Mouse (Mus musculus): ENCODE data around the gene Fkbp5.

DNA sequence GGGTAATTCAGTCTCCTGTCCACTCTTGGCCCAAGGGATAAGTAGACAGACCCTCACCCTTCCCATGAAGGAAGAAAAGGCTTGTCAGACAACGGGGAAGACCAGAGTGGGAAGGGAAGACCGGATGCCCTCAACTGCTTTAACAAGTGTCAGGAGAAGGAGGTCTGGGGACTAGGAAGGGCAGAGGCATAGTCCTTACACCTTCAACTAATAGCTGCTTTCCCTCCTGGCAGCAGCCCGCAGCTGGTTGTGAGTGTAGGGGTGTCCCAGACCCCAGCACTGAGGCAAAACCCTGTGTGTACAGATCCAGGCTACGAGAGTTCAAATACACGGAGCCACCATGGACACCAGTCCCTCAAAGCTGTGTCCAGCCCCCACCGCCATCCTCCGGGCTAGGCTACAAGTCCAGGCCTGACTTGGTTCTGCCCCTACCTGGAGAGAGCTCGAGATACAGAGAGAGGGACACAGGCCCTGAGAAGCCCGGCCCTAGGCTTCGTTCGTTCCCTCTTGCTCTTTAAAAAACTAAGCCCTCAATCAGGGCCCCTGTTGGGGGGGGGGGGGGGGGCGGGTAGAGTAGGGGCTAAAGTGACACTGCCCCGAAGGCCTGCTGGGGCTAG is 168.0 kb downstream of the Fkbp5 start:
- TF ChIP-seq CTCF (IDR thresholded peaks at IDR 0.05; ENCODE audit: low read depth), result no peak
- no peak for TF ChIP-seq EP300 (IDR thresholded peaks at IDR 0.05; ENCODE audit: low read depth)
